Mouse (Mus musculus) activated CD4-positive, CD25-positive, alpha-beta regulatory T cell, adult 4 months (primary cell): ENCODE measurements around the gene Col23a1. TPM values are rescaled to one million over a fixed set of nuclear protein-coding genes. Genes with fewer than 3 reads are reported as not detected.

Source experiments
- ATAC-seq: one replicate; pipeline ENCODE4 v1.8.0; 2017
- polyA plus RNA-seq, 2 experiments: library from polyadenylated mRNA; unstranded; fragments of 100-300 nt; shearing (Covaris generic); gene quantifications; one replicate each; pipeline ENCODE4 v1.2.1; 2017

Col23a1 gene
- polyA plus RNA-seq, 2 experiments from 2014 or later: 0.78 to 0.98 TPM

DNA sequence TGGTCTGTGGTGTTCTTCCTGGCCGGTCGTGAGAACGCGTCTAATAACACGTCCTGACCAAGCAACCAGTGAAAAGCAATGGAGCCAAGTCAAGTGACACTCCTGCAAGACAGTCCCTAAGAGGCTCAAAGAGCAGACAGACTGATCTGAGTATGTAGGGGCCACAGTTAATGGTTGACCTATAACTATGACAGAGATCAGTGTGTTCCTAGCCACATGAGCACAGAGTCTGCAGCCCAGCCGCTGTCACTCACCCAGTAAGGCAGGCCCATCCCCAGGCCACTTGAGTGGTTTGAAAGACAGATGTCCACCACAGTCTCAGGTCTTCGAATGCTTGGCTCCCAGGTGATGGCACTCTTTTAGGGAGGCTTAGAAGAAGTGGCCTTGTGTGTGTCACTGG, 152.3 kb downstream of the Col23a1 start:
- ATAC-seq: no peak

GRCm38 (mm10) chr11:51442599-51442998, 152.9 kb downstream of the Col23a1 start:
- no peak for ATAC-seq

DNA sequence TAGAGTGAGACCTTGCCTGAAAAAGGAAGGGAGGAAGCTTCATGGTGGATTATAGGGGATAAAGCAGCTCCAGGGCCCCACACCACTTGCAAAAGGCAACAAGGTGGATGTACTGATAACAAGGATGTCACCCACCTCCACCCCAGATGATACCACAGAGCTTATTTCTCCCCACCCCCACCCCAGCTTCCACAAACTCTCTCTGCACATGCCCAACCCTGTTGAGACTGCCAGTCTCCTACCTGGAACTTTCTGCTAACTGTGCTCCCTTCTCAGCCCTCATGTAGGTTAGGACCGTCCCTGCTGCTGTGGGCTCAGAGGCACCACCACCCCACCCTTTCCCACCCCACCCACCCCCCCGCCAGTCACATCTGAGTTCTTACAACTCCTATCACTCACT, 154.1 kb downstream of the Col23a1 start:
- ATAC-seq: no peak

- ATAC-seq: no peak
These were observed 154.9 kb downstream of the Col23a1 start for GRCm38 (mm10) chr11:51444649-51445048.

- no peak for ATAC-seq
These were observed 157.1 kb downstream of the Col23a1 start for GRCm38 (mm10) chr11:51446711-51447425.

DNA sequence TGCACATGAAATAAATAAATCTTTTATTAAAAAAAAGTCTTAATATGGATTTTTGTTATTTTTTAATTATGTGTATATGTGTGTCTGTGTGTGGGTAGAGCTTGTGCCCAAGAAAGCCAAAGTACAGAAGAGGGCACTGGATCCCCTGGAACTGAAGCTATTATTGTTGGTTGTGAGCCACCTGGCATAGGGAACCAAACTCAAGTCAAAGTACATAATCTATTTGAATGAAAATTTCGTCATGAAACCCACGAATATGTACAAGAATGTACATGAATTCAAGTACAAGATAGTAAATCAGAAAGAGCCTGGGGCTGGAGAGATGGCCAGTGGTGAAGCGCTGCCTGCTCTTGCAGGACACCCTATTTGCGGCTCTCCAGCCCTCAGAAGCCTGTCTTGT, 158.5 kb downstream of the Col23a1 start:
- ATAC-seq: no peak

DNA sequence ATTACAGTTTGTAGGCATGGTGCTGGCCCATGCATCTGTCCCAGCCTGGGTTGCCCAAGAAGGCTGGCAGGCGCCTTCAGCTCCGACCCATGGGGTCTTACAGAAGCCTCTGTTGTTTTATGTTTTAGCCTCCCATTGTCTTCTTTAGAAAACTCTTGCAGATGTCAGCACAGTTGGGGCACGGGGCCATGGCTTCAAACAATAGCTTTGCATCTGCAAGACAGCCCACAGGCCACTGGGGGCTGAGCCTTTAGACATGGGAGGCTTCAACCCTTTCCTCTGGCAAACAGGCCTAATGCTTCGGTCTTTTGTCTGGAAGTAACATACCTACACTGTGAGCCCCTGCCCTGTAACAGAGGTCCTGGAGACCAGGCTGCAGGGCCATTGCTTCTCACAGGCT, 159.0 kb downstream of the Col23a1 start:
- no peak for ATAC-seq

GRCm38 (mm10) chr11:51449881-51450280, 160.2 kb downstream of the Col23a1 start:
- no peak for ATAC-seq

DNA sequence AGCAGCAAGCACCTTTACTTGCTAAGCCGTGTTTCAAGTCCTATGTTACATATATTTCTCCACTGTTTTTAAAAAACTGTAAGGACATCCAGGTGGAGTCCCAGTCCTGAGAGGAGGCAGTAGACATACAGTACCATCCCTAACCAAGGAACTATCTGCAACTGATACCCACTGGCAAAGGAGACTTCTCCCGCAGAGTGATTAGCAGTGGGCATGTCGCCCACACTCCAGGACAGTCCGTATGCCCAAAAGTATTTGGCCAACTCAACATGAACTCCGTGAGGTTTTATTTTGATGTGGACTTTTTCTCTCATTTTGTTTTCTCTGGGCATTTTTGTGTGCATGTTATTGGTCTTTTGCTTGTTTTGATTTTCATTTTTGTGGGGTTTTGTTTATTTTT, 161.6 kb downstream of the Col23a1 start:
- no peak for ATAC-seq

DNA sequence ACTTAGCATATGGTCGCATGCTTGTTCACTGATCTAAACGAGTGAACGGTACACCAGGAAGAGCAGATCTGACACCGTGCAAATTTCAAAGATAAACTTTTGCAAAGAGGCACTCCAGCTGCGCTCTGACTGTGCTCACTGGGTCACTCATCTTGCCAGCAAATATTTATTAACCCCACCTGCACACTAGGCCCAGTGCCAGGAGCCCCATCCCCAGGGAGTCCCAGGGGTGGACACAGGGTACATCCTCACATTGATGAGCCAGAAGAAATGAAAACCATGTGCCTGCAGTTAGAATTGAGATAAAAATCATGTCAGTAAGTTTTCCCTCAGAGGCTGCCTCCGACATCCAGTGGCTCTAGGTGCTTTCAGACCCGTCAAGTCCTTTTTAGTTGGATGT, 162.2 kb downstream of the Col23a1 start:
- no peak for ATAC-seq

- ATAC-seq: no peak
These were observed 164.0 kb downstream of the Col23a1 start for GRCm38 (mm10) chr11:51453742-51454141.

- ATAC-seq: no peak
These were observed 165.8 kb downstream of the Col23a1 start for GRCm38 (mm10) chr11:51455501-51455900.

- no peak for ATAC-seq
These were observed 167.9 kb downstream of the Col23a1 start for GRCm38 (mm10) chr11:51457624-51458023.

GRCm38 (mm10) chr11:51458649-51459048, 168.9 kb downstream of the Col23a1 start:
- ATAC-seq: no peak

GRCm38 (mm10) chr11:51459569-51460043, 169.9 kb downstream of the Col23a1 start:
- no peak for ATAC-seq

- no peak for ATAC-seq
These were observed 179.0 kb downstream of the Col23a1 start for GRCm38 (mm10) chr11:51468737-51469136.

DNA sequence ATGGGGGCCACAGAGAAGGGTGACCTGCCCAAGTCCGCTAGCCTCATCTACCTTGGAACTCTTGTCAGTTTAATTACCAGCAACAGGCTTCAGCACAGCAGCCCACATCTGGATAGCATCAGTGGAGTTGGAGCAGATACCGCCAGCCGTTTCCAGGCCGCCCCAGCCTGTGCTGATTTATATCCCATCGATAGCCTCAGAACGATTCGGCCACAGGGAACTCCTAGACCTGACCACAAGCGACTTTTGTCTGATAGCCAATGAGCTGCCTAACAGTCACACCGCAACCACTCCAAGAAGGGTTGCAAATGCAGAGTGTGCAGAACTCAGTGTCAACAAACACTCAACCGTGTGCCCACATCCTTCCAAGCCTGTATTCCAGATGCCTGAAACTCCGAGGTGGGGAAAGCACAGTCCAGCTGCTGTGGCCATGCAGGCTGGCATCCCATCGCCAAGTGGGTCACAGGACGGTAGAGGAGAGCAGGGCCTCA, 179.7 kb downstream of the Col23a1 start:
- ATAC-seq: no peak

- ATAC-seq: no peak
These were observed 180.8 kb downstream of the Col23a1 start for GRCm38 (mm10) chr11:51470383-51471144.

DNA sequence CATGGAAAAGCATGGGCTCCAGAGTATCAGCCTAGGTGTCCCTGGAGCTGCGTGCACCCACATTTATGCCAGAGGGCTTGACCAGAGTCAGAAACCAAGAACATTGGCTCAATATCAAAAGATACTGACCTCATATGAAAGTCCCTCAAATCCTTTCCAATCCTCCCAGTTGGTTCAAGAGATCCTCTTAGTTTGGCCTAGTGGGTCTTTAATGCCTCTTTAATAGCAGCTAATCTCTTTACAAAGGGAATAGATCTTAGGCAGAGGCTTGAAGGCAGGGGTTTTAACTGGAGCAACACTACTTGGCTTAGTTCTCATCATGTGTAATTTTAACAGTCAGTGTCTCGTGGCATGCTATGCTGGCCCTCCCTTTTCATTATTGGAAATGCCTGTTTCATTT, 184.0 kb downstream of the Col23a1 start:
- no peak for ATAC-seq

DNA sequence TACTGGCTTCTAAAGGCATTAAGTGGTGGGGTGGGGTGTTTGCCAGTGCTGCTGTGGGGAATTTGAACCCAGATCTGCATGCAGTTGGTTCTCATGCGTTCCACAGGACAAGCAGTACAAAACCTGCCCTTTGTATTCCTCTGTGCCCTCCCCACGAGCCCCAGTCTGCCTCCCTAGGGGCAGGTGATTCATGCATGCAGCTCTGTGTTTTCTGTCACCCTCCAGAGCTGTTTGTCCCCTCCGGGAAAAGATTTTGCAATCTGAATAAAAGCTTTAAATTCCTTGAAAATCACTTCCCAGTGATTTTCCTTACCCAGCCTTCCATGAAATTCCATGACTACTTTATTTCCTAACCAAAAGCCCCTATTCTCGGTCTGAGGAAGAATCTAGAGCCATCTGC, 186.8 kb downstream of the Col23a1 start:
- ATAC-seq: no peak

GRCm38 (mm10) chr11:51477571-51477970, 187.9 kb downstream of the Col23a1 start:
- no peak for ATAC-seq

- ATAC-seq: no peak
These were observed 192.5 kb downstream of the Col23a1 start for GRCm38 (mm10) chr11:51482251-51482650.

GRCm38 (mm10) chr11:51485051-51485521, 195.4 kb downstream of the Col23a1 start:
- ATAC-seq: no peak
